Mouse (Mus musculus): ENCODE measurements at regions not wholly inside any gene's neighbourhood (a gene's known extent, or its start where the extent isn't known, plus 50 kb on each side); places are given as distances from the start of the nearest gene placed in this dataset.

- no peak for DNase-seq (ENCODE audit: low spot score)
Measured at GRCm38 (mm10) chr1:80131354-80131753, 86.9 kb downstream of the Fam124b start.

- no peak for DNase-seq (ENCODE audit: low spot score)
Measured at GRCm38 (mm10) chr1:80123966-80124365, 94.3 kb downstream of the Fam124b start.

GRCm38 (mm10) chr1:80115913-80116312 is 102.4 kb downstream of the Fam124b start:
- DNase-seq (ENCODE audit: low spot score), result no peak

GRCm38 (mm10) chr1:80107747-80108476 is 110.4 kb downstream of the Fam124b start:
- no peak for DNase-seq (ENCODE audit: low spot score)

- DNase-seq (ENCODE audit: low spot score), result no peak
Measured at GRCm38 (mm10) chr1:80106269-80106668, 112.0 kb downstream of the Fam124b start.

- DNase-seq (ENCODE audit: low spot score), result no peak
Measured at GRCm38 (mm10) chr1:80098266-80098665, 120.0 kb downstream of the Fam124b start.

- DNase-seq (ENCODE audit: low spot score), result no peak
Measured at GRCm38 (mm10) chr1:80091800-80092199, 126.5 kb downstream of the Fam124b start.

GRCm38 (mm10) chr1:80091350-80091749 is 126.9 kb downstream of the Fam124b start:
- DNase-seq (ENCODE audit: low spot score), result no peak

- no peak for DNase-seq (ENCODE audit: low spot score)
Measured at GRCm38 (mm10) chr1:80088651-80089050, 129.6 kb downstream of the Fam124b start.

GRCm38 (mm10) chr1:80076357-80076756 is 141.9 kb downstream of the Fam124b start:
- DNase-seq (ENCODE audit: low spot score), result no peak

GRCm38 (mm10) chr1:80074376-80074775 is 143.9 kb downstream of the Fam124b start:
- no peak for DNase-seq (ENCODE audit: low spot score)

GRCm38 (mm10) chr1:80073950-80074349 is 144.3 kb downstream of the Fam124b start:
- no peak for DNase-seq (ENCODE audit: low spot score)

GRCm38 (mm10) chr1:80069141-80069540 is 149.1 kb downstream of the Fam124b start:
- DNase-seq (ENCODE audit: low spot score), result no peak

- no peak for DNase-seq (ENCODE audit: low spot score)
Measured at GRCm38 (mm10) chr1:80062121-80062520, 156.2 kb downstream of the Fam124b start.

- peak; percentile 24 for DNase-seq (ENCODE audit: low spot score)
Measured at GRCm38 (mm10) chr1:80061632-80062031, 156.6 kb downstream of the Fam124b start.

- DNase-seq (ENCODE audit: low spot score), result no peak
Measured at GRCm38 (mm10) chr1:80045141-80045540, 173.1 kb downstream of the Fam124b start.

- no peak for DNase-seq (ENCODE audit: low spot score)
Measured at GRCm38 (mm10) chr1:80040409-80040808, 177.9 kb downstream of the Fam124b start.

- no peak for DNase-seq (ENCODE audit: low spot score)
Measured at GRCm38 (mm10) chr1:80039891-80040290, 178.4 kb downstream of the Fam124b start.

- no peak for DNase-seq (ENCODE audit: low spot score)
Measured at GRCm38 (mm10) chr1:80039161-80039560, 178.2 kb upstream of the Serpine2 start.

GRCm38 (mm10) chr1:80038059-80038458 is 177.1 kb upstream of the Serpine2 start:
- DNase-seq (ENCODE audit: low spot score), result no peak

GRCm38 (mm10) chr1:80036436-80036835 is 175.5 kb upstream of the Serpine2 start:
- no peak for DNase-seq (ENCODE audit: low spot score)

GRCm38 (mm10) chr1:80033522-80033921 is 172.5 kb upstream of the Serpine2 start:
- no peak for DNase-seq (ENCODE audit: low spot score)

- no peak for DNase-seq (ENCODE audit: low spot score)
Measured at GRCm38 (mm10) chr1:80033121-80033520, 172.1 kb upstream of the Serpine2 start.

- DNase-seq (ENCODE audit: low spot score), result no peak
Measured at GRCm38 (mm10) chr1:80032464-80032863, 171.5 kb upstream of the Serpine2 start.

Measured in embryo, embryonic 10 days (tissue).